Mouse (Mus musculus): Measurements from ENCODE around the gene Syn3. TPM values are rescaled to one million over a fixed set of nuclear protein-coding genes. Genes with fewer than 3 reads are reported as not detected.

Gene Syn3
- polyA plus RNA-seq, 1 experiment, result 0.15 TPM

DNA sequence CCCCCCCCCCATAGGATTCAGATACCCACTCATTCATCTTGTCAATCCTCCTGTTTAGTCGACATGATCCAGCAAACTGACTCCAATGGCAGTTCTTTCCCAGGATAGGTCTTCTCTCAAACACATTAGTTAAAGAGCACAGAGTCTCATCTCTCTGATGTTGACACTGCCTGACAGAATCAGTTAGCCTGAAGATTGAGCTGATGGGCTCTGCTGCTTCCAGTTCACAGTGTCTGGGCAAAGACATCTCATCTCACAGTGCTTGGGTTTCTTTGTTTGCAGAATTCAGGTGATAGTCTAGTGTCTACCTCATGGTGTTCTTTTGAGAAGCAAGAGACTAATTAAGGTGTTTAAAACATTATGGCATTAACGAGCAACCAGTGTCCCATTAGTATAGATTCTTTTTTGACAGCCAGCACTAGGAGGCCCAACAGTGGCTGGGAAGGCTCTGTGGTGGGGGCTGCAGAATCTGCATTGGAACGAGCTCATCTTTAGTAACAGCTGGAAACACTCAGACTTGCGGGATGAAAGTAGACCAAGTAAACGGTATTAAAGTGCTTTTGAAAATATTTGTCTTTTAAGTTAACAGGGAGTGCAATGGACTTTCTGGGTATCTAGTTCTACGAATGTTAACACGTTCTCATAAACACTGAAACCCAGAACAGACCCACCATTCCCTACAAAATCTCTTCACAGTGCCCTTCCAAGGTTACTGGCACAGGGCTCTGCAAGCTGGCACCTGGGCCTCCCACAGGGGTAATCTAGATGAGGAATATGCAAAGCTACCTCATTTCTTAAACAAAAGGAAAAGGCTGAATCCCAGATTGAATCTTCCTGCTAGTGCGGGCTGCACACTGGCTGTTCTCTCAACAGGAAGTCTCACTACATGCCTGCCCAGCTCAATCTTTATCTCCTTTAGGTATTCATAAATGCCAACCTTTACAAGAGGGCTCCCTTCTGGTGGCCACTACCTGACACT is 24.2 kb downstream of the Syn3 start:
- TF ChIP-seq FLI1 (IDR thresholded peaks at IDR 0.05; ENCODE audit: low read length) (no peak), GATA1 (IDR thresholded peaks at IDR 0.05; ENCODE audit: borderline replicate concordance, low read length) (no peak)
- Histone ChIP-seq H3K4me3 (replicated peaks) (no peak overlapping the region), H3K36me3 (replicated peaks; ENCODE audit: low read length) (no peaks in the 10 kb centered on the region), H3K4me1 (no peaks in the 10 kb centered on the region), H3K9me3 (no peaks in the 10 kb centered on the region), H3K27me3 (replicated peaks) (peaks cover 6% of the 10 kb centered on the region)

DNA sequence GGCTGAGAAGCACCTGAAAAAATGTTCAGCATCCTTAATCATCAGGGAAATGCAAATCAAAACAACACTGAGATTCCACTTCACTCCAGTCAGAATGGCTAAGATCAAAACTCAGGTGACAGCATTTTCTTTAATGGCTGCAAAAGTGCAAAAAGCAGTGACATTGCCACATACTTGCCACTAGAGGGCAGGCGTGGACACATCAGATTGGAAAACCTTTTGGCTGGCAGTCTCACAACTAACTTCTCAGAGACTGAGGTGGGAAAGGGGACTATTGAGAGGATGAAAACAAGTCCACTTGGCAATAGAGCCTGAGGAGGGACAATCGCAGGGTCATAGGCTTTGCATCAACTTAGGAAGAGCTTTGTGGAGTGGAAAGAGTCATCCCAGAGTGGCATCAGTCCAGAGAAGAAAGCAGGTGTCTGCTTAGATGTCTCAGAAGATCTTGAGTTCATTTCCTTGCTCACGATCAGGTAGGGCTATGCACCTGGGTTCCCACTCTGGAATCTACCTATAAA is 25.0 kb downstream of the Syn3 start:
- Histone ChIP-seq H3K4me3 (replicated peaks) (no peak overlapping the region), H3K4me1 (no peaks in the 10 kb centered on the region), H3K9me3 (no peaks in the 10 kb centered on the region), H3K36me3 (replicated peaks; ENCODE audit: low read length) (no peaks in the 10 kb centered on the region), H3K27me3 (replicated peaks) (peaks cover 6% of the 10 kb centered on the region)
- TF ChIP-seq GATA1 (IDR thresholded peaks at IDR 0.05; ENCODE audit: borderline replicate concordance, low read length) (no peak), FLI1 (IDR thresholded peaks at IDR 0.05; ENCODE audit: low read length) (no peak)

DNA sequence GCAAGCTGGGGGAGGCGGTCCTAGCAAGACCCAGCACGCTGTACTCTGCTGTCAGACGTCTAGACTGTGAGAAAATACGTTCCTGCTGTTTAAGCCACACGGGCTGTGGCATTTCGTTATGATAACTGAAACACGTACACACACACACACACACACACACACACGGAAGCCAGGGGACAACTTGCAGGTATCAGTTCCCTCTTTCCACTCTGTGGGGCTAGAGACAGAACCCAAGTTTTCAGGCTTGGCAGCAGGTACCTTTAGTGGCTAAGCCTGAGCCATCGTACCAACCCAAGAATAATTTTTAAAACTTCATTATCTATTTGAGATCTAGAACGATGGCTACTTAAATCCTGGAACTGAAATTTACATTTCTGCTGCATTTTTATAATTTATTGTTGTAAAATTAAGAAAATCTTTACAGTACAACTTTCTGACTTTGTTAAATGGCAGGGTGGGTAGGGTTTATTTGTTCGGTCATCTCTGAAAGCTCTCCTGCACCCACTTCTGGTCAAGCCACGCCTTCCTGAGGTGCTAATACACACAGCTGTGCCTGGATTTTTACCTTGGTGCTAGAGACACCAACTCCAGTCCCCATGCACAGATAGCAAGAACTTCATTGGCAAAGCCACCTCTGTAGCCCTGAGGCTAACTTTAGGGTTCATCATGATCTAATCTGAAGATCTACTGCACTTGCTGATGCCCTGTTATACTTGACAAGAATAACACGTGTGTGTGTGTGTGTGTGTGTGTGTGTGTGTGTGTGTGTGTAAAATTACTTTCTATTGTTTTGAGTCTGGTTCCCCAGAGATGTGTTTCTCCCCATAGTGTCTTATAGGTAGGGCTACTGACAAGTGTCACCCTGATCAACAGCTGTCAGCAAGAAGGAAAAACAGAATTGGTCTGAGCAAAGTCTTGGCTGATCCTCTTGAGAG is 29.8 kb downstream of the Syn3 start:
- Histone ChIP-seq H3K36me3 (replicated peaks; ENCODE audit: low read length) (no peaks in the 10 kb centered on the region), H3K4me3 (replicated peaks) (no peak overlapping the region), H3K9me3 (no peaks in the 10 kb centered on the region), H3K4me1 (no peaks in the 10 kb centered on the region), H3K27me3 (replicated peaks) (peaks cover 5% of the 10 kb centered on the region)
- TF ChIP-seq FLI1 (IDR thresholded peaks at IDR 0.05; ENCODE audit: low read length) (no peak), GATA1 (IDR thresholded peaks at IDR 0.05; ENCODE audit: borderline replicate concordance, low read length) (no peak)

DNA sequence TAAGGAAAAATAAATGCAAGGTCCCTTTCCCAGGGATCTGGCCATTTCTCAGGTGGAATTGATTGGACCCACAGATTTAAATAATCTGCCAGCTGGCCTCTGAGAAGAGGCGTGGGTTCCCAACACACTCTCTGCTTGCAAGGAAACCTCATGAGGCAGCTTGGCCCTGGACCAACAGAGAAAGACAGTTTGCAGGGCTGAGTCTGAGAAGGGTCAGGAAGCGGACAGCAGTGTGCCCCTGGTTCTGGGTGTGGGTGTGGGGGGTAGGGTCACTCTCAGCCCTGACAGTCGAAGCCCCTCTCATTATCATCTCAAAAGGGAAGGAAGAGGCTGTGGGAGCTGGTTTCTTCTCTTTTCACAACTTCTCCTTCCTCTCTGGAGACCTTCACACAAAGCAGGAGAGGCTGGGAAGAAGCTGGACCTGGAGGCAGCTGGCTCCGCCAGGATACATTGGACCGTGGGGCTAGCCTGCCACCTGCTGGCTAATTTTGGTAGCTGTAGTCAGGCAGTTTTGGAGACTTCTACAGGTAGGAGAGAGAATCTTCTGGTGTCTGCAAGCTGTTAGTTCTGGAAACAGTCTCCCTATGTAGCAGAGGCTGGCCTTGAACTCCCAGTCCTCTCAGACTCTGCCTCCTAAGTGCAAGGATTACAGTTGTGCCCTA is 35.0 kb downstream of the Syn3 start:
- no peaks in the 10 kb centered on the region for H3K9me3 ChIP-seq
- H3K4me3 ChIP-seq (replicated peaks), result no peak overlapping the region
- H3K36me3 ChIP-seq (replicated peaks; ENCODE audit: low read length), result no peaks in the 10 kb centered on the region
- peaks cover 15% of the 10 kb centered on the region for H3K27me3 ChIP-seq (replicated peaks)
- TF ChIP-seq GATA1 (IDR thresholded peaks at IDR 0.05; ENCODE audit: borderline replicate concordance, low read length) (no peak), FLI1 (IDR thresholded peaks at IDR 0.05; ENCODE audit: low read length) (no peak)
- H3K4me1 ChIP-seq, result no peaks in the 10 kb centered on the region

DNA sequence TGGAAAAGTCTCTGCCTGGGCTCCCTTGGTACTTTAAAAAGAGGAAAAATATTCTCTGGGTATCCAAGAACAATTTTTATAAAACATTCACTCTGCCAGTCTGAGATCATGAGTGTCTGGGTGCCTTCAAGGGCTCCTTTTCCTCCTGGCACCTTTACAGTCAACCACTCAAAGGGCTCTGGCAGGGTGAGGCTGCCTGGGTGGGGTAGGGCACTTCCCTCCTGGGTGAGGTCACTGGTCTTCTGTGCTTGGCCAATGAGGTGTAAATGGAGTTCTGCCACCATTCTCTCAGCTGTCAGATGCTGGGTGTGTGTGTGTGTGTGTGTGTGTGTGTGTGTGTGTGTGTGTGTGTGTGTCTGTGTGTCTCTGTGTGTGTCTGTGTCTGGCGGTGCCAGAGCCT is 39.1 kb downstream of the Syn3 start:
- H3K4me1 ChIP-seq, result no peaks in the 10 kb centered on the region
- H3K4me3 ChIP-seq (replicated peaks), result no peak overlapping the region
- H3K9me3 ChIP-seq, result no peaks in the 10 kb centered on the region
- H3K27me3 ChIP-seq (replicated peaks), result peaks cover 15% of the 10 kb centered on the region
- no peaks in the 10 kb centered on the region for H3K36me3 ChIP-seq (replicated peaks; ENCODE audit: low read length)
- no peak for TF ChIP-seq FLI1 (IDR thresholded peaks at IDR 0.05; ENCODE audit: low read length)
- TF ChIP-seq GATA1 (IDR thresholded peaks at IDR 0.05; ENCODE audit: borderline replicate concordance, low read length), result no peak

DNA sequence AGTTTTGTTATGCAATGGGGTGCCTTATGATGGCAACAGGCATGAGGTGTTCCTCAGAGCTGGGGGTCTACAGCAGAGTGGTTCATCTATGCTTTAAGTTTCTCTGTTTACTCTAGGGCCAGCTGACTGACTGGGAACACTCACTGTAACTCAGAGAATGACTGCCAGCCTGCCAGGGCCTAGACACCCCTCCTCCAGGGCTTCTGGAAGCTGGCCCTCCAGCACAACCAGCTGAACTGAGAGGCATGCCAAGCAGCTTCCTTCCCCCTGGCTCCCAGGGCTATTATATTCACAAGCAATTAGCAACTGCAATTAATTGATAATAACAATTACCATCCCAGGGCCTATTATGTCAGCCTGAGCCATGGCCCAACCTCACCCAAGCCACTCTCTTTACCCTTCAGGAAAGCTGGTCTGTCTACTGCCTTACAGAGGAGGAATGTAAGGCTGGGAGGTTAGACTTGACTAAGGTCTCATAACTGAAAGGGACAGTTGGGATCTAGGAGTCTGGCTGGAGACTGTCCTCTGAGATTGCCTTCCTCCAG is 41.0 kb downstream of the Syn3 start:
- no peaks in the 10 kb centered on the region for H3K9me3 ChIP-seq
- no peak overlapping the region for H3K4me3 ChIP-seq (replicated peaks)
- TF ChIP-seq GATA1 (IDR thresholded peaks at IDR 0.05; ENCODE audit: borderline replicate concordance, low read length) (no peak), FLI1 (IDR thresholded peaks at IDR 0.05; ENCODE audit: low read length) (no peak)
- no peaks in the 10 kb centered on the region for H3K4me1 ChIP-seq
- H3K27me3 ChIP-seq (replicated peaks), result peaks cover 19% of the 10 kb centered on the region
- H3K36me3 ChIP-seq (replicated peaks; ENCODE audit: low read length), result no peaks in the 10 kb centered on the region

DNA sequence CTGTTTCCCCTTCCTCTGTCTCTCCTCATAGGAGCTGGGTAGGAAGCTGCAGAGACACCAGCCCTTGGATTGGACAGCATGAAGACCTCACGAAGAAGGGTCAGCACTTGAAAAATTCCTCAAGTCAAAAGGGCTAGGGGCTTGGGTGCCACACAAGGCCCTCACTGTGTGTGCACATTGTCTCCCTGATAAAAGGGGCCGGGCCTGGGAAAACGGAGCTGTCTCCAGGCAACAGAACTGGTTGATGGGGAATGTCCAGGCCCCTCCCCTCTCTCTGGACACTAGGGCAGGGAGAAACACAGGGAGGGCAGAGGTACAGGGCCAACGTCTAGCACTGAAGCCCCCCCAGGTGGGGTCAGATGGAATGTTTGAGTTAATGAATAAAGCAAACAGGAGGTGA is 41.5 kb downstream of the Syn3 start:
- no peak overlapping the region for H3K4me3 ChIP-seq (replicated peaks)
- no peaks in the 10 kb centered on the region for H3K36me3 ChIP-seq (replicated peaks; ENCODE audit: low read length)
- H3K27me3 ChIP-seq (replicated peaks), result peaks cover 18% of the 10 kb centered on the region
- no peaks in the 10 kb centered on the region for H3K4me1 ChIP-seq
- no peaks in the 10 kb centered on the region for H3K9me3 ChIP-seq
- no peak for TF ChIP-seq FLI1 (IDR thresholded peaks at IDR 0.05; ENCODE audit: low read length)
- no peak for TF ChIP-seq GATA1 (IDR thresholded peaks at IDR 0.05; ENCODE audit: borderline replicate concordance, low read length)

DNA sequence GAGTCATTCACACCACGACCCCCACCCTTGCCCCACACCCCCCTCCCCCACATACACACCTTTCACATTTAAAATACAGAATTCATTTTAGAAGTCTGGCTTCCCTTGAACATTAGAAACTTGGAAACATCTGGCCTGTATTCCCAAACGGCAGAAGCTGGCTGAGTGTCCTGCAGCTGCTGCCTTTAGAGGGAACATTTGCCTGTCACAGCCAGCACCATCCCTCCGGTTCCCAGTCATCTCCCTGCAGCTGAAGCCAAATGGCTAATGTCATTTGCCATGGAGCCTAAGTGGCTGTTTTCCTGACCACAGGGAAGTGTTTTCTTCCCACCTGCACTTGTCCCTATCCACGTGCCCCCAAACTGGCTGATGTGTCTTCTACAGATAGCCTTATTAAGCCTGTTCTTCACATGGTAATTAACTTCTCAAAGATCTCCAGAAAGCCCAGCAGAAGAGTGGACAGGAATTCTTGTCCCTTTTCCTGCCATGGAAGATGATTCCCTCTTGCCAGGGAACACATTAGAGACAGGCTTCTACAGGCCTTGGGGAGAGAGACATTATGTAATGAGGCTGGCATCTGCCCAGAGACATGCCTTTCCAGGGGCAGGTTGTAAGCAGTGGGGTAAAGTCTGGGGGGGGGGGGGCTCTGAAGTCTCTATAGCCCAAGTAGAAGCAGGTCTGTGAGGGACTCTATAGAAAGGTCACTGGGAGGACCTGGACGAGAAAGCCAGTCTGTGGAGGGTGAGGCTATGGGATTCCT is 43.2 kb downstream of the Syn3 start:
- Histone ChIP-seq H3K36me3 (replicated peaks; ENCODE audit: low read length) (no peaks in the 10 kb centered on the region), H3K4me3 (replicated peaks) (no peak overlapping the region), H3K9me3 (no peaks in the 10 kb centered on the region), H3K27me3 (replicated peaks) (peaks cover 11% of the 10 kb centered on the region), H3K4me1 (no peaks in the 10 kb centered on the region)
- no peak for TF ChIP-seq FLI1 (IDR thresholded peaks at IDR 0.05; ENCODE audit: low read length)
- no peak for TF ChIP-seq GATA1 (IDR thresholded peaks at IDR 0.05; ENCODE audit: borderline replicate concordance, low read length)
